Mouse (Mus musculus) neutrophil, adult 5-6 weeks (primary cell): ENCODE measurements around the gene Msmp. TPM values are rescaled to one million over a fixed set of nuclear protein-coding genes. Genes with fewer than 3 reads are reported as not detected.

Source experiments
- ATAC-seq: fragments of 151-379, 151-347 bp; 2 replicates; pipeline ENCODE4 v1.8.0; 2017; ENCODE audit warnings: mild to moderate bottlenecking, moderate TSS enrichment; ENCODE audit not compliant: insufficient number of reproducible peaks, poor library complexity, low FRiP score, severe bottlenecking; ENCODE audit errors: extremely low read depth
- total RNA-seq: library from RNA; stranded (forward); fragments of 200-1000 nt; gene quantifications from 2 replicates; pipeline ENCODE4 v1.2.3, GENCODE M21; 2017

Gene Msmp
- total RNA-seq, 1 experiment from 2014 or later: not detected

GRCm38 (mm10) chr4:43546375-43547047, 37.8 kb downstream of the Msmp start:
- ATAC-seq: no peak

GRCm38 (mm10) chr4:43542044-43542443, 42.2 kb downstream of the Msmp start:
- no peak for ATAC-seq

- ATAC-seq: no peak
These were observed 48.3 kb downstream of the Msmp start for GRCm38 (mm10) chr4:43536031-43536430.

GRCm38 (mm10) chr4:43535628-43536027, 48.7 kb downstream of the Msmp start:
- no peak for ATAC-seq

- no peak for ATAC-seq
These were observed 51.0 kb downstream of the Msmp start for GRCm38 (mm10) chr4:43533270-43533669.

Other genes starting within 250 kb of the Msmp start
- gene Rusc2, start 202.5 kb downstream of the Msmp start, total RNA-seq: 0.25 and 0.35 TPM in 2 replicates
- not detected in 2 replicates for gene Fam166b, start 155.4 kb downstream of the Msmp start, total RNA-seq
- 32.1 and 33.5 TPM in 2 replicates for gene Tesk1, start 142.6 kb downstream of the Msmp start, total RNA-seq
- gene Cd72, start 129.9 kb downstream of the Msmp start, total RNA-seq: 293 and 313 TPM in 2 replicates
- gene Sit1, start 100.8 kb downstream of the Msmp start, total RNA-seq: 5.9 and 7.4 TPM in 2 replicates
- gene Ccdc107, start 91.6 kb downstream of the Msmp start, total RNA-seq: 26.3 and 26.9 TPM in 2 replicates
- gene Arhgef39, start 84.8 kb downstream of the Msmp start, total RNA-seq: 1.5 and 2.6 TPM in 2 replicates
- not detected in 2 replicates for gene Car9, start 77.5 kb downstream of the Msmp start, total RNA-seq
- gene Tpm2, start 60.7 kb downstream of the Msmp start, total RNA-seq: 2.2 and 3.0 TPM in 2 replicates
- 91.4 and 142 TPM in 2 replicates for gene Creb3, start 22.2 kb downstream of the Msmp start, total RNA-seq
- 386 and 458 TPM in 2 replicates for gene Tln1, start 21.8 kb downstream of the Msmp start, total RNA-seq
- gene Rgp1, start 5.8 kb downstream of the Msmp start, total RNA-seq: 21.0 and 23.2 TPM in 2 replicates
- 22.2 and 23.2 TPM in 2 replicates for gene Gba2, start 5.6 kb downstream of the Msmp start, total RNA-seq
- gene Npr2, start 47.4 kb upstream of the Msmp start, total RNA-seq: 0.35 and 0.37 TPM in 2 replicates
- 0.23 and 0.86 TPM in 2 replicates for gene Spag8, start 69.1 kb upstream of the Msmp start, total RNA-seq
- 5.1 and 21.5 TPM in 2 replicates for gene Hint2, start 72.0 kb upstream of the Msmp start, total RNA-seq
- gene Tmem8b, start 84.5 kb upstream of the Msmp start, total RNA-seq: 0.47 and 0.49 TPM in 2 replicates
- 0.61 and 0.93 TPM in 2 replicates for gene Fam221b, start 84.7 kb upstream of the Msmp start, total RNA-seq
- gene Olfr70, start 116.3 kb upstream of the Msmp start, total RNA-seq: not detected in 2 replicates
- gene Olfr71, start 125.8 kb upstream of the Msmp start, total RNA-seq: not detected in 2 replicates
- not detected in 2 replicates for gene Hrct1, start 142.7 kb upstream of the Msmp start, total RNA-seq
- not detected in 2 replicates for gene Spaar, start 145.5 kb upstream of the Msmp start, total RNA-seq
- gene Olfr159, start 186.5 kb upstream of the Msmp start, total RNA-seq: not detected in 2 replicates
- not detected in 2 replicates for gene Olfr156, start 239.4 kb upstream of the Msmp start, total RNA-seq